Mouse (Mus musculus) CH12.LX (cell line): Measurements from ENCODE around the gene Sgce. TPM values are rescaled to one million over a fixed set of nuclear protein-coding genes. Genes with fewer than 3 reads are reported as not detected.

Source experiments
- DNase-seq: peaks from one replicate; pipeline ENCODE4 v3.0.0-alpha.2; 2013; ENCODE audit errors: extremely low read depth
- H3K27ac ChIP-seq: 2 replicates; pipeline ENCODE4 v1.5.1; 2012; ENCODE audit warnings: low read depth, mild to moderate bottlenecking, control low read depth, moderate library complexity; ENCODE audit not compliant: insufficient read depth
- H3K27me3 ChIP-seq: replicated peaks from 2 replicates; pipeline ENCODE3; 2012; ENCODE audit warnings: inconsistent platforms
- H3K36me3 ChIP-seq, 2 experiments: replicated peaks in 1 of 2; 2 replicates each; pipeline versions ENCODE3 to v1.6.1; 2012; ENCODE audit warnings: inconsistent platforms in 1 of 2, low read length in 1 of 2, mild to moderate bottlenecking in 1 of 2, mixed read lengths in 1 of 2, moderate library complexity in 1 of 2; ENCODE audit not compliant: control insufficient read depth in 1 of 2, insufficient read depth in 1 of 2
- H3K4me1 ChIP-seq, 2 experiments: 2 replicates each; pipeline ENCODE4 v1.6.1; 2012; ENCODE audit warnings: inconsistent platforms in 1 of 2, moderate library complexity in 1 of 2; ENCODE audit not compliant: insufficient read depth in 2 of 2, control insufficient read depth in 1 of 2
- H3K4me2 ChIP-seq: 2 replicates; pipeline ENCODE4 v1.6.1; 2012; ENCODE audit warnings: low read depth, mild to moderate bottlenecking, control low read depth; ENCODE audit not compliant: poor library complexity, insufficient read depth, severe bottlenecking
- H3K4me3 ChIP-seq, 3 experiments: fragments of 150-350 bp in 1 of 3; sonication (generic) in 1 of 3; replicated peaks in 1 of 3; 2 replicates each; pipeline versions ENCODE3 to v1.5.1; 2011 to 2012; ENCODE audit warnings: low read depth in 2 of 3, low read length in 2 of 3, mild to moderate bottlenecking in 2 of 3, moderate library complexity in 2 of 3, control low read depth in 1 of 3, improper control_type of control experiment in 1 of 3, inconsistent platforms in 1 of 3, mixed read lengths in 1 of 3; ENCODE audit not compliant: poor library complexity in 1 of 3
- H3K79me2 ChIP-seq: replicated peaks from 2 replicates; pipeline ENCODE4 v1.6.1; 2012; ENCODE audit warnings: mild to moderate bottlenecking, moderate library complexity; ENCODE audit not compliant: control insufficient read depth, poor library complexity, insufficient read depth, severe bottlenecking; ENCODE audit errors: extremely low read depth
- H3K9ac ChIP-seq: 2 replicates; pipeline ENCODE4 v1.6.1; 2012; ENCODE audit warnings: low read depth, mild to moderate bottlenecking, control low read depth, moderate library complexity; ENCODE audit not compliant: insufficient read depth
- H3K9me3 ChIP-seq: replicated peaks from 2 replicates; pipeline ENCODE3; 2012; ENCODE audit warnings: low read length, inconsistent platforms, mixed read lengths
- BHLHE40 ChIP-seq: IDR thresholded peaks from 2 replicates; pipeline ENCODE4 v1.6.1; 2011; ENCODE audit warnings: mild to moderate bottlenecking, low read depth, low read length, improper control_type of control experiment
- CHD1 ChIP-seq: IDR thresholded peaks from 2 replicates; pipeline ENCODE4 v1.6.1; 2012; ENCODE audit warnings: low read depth, low read length, improper control_type of control experiment, inconsistent platforms
- CTCF ChIP-seq, 2 experiments: IDR thresholded peaks in 1 of 2; conservative IDR thresholded peaks in 1 of 2; 2 replicates each; pipeline ENCODE4 v1.5.1; 2011 to 2012; ENCODE audit warnings: low read depth in 2 of 2, low read length in 2 of 2, improper control_type of control experiment in 1 of 2, inconsistent platforms in 1 of 2, mild to moderate bottlenecking in 1 of 2, moderate library complexity in 1 of 2
- E2F4 ChIP-seq: IDR thresholded peaks from 2 replicates; pipeline ENCODE4 v1.6.1; 2011; ENCODE audit warnings: low read depth, low read length, improper control_type of control experiment; ENCODE audit not compliant: insufficient replicate concordance
- EP300 ChIP-seq: IDR thresholded peaks from 2 replicates; pipeline ENCODE4 v1.6.1; 2011; ENCODE audit warnings: low read length, improper control_type of control experiment
- ETS1 ChIP-seq: conservative IDR thresholded peaks from 2 replicates; pipeline ENCODE4 v1.6.1; 2012; ENCODE audit warnings: low read depth, mild to moderate bottlenecking, inconsistent platforms, low read length, improper control_type of control experiment, moderate library complexity
- GABPA ChIP-seq: IDR thresholded peaks from 2 replicates; pipeline ENCODE4 v1.6.1; 2012; ENCODE audit warnings: low read depth, low read length, improper control_type of control experiment, inconsistent platforms; ENCODE audit not compliant: insufficient replicate concordance
- HCFC1 ChIP-seq: IDR thresholded peaks from 2 replicates; pipeline ENCODE4 v1.6.1; 2012; ENCODE audit warnings: low read depth, mild to moderate bottlenecking, inconsistent platforms, low read length, improper control_type of control experiment
- JUND ChIP-seq: conservative IDR thresholded peaks from 2 replicates; pipeline ENCODE4 v1.6.1; 2011; ENCODE audit warnings: low read depth, low read length, improper control_type of control experiment
- KAT2A ChIP-seq: IDR thresholded peaks from 2 replicates; pipeline ENCODE4 v1.6.1; 2012; ENCODE audit warnings: low read length, improper control_type of control experiment, inconsistent platforms; ENCODE audit not compliant: insufficient replicate concordance
- MAFK ChIP-seq: IDR thresholded peaks from 2 replicates; pipeline ENCODE4 v1.6.1; 2011; ENCODE audit warnings: low read length, improper control_type of control experiment; ENCODE audit not compliant: insufficient replicate concordance
- MAZ ChIP-seq: IDR thresholded peaks from 2 replicates; pipeline ENCODE4 v1.6.1; 2012; ENCODE audit warnings: low read depth, mild to moderate bottlenecking, inconsistent platforms, low read length, improper control_type of control experiment, moderate library complexity
- MXI1 ChIP-seq: IDR thresholded peaks from 2 replicates; pipeline ENCODE4 v1.6.1; 2011; ENCODE audit warnings: mild to moderate bottlenecking, low read depth, low read length, improper control_type of control experiment
- MYC ChIP-seq: IDR thresholded peaks from 2 replicates; pipeline ENCODE4 v1.6.1; 2011; ENCODE audit warnings: low read depth, mild to moderate bottlenecking, improper control_type of control experiment, low read length
- NRF1 ChIP-seq: IDR thresholded peaks from 2 replicates; pipeline ENCODE4 v1.6.1; 2014; ENCODE audit warnings: low read depth, mild to moderate bottlenecking, inconsistent platforms, low read length, improper control_type of control experiment, moderate library complexity
- PAX5 ChIP-seq: IDR thresholded peaks from 2 replicates; pipeline ENCODE4 v1.6.1; 2012; ENCODE audit warnings: low read length, inconsistent platforms, mixed read lengths
- POLR2A ChIP-seq: IDR thresholded peaks from 2 replicates; pipeline ENCODE4 v1.6.1; 2011; ENCODE audit warnings: low read depth, mild to moderate bottlenecking, improper control_type of control experiment, low read length
- SIN3A ChIP-seq: IDR thresholded peaks from 2 replicates; pipeline ENCODE4 v1.6.1; 2012; ENCODE audit warnings: low read length, improper control_type of control experiment, inconsistent platforms
- SMC3 ChIP-seq: IDR thresholded peaks from 2 replicates; pipeline ENCODE4 v1.6.1; 2011; ENCODE audit warnings: low read depth, low read length, improper control_type of control experiment
- TBP ChIP-seq: conservative IDR thresholded peaks from 2 replicates; pipeline ENCODE4 v1.6.1; 2011; ENCODE audit warnings: low read depth, low read length, improper control_type of control experiment
- TCF12 ChIP-seq: IDR thresholded peaks from 2 replicates; pipeline ENCODE4 v1.6.1; 2014; ENCODE audit warnings: low read depth, mild to moderate bottlenecking, inconsistent platforms, low read length, improper control_type of control experiment
- USF1 ChIP-seq: IDR thresholded peaks from 2 replicates; pipeline ENCODE4 v1.6.1; 2014; ENCODE audit warnings: low read depth, mild to moderate bottlenecking, inconsistent platforms, low read length, improper control_type of control experiment
- ZC3H11A ChIP-seq: IDR thresholded peaks from 2 replicates; pipeline ENCODE4 v1.6.1; 2012; ENCODE audit warnings: low read depth, mild to moderate bottlenecking, inconsistent platforms, low read length, improper control_type of control experiment
- ZMIZ1 ChIP-seq: IDR thresholded peaks from 2 replicates; pipeline ENCODE4 v1.6.1; 2012; ENCODE audit warnings: low read depth, mild to moderate bottlenecking, inconsistent platforms, low read length, improper control_type of control experiment
- ZNF384 ChIP-seq: IDR thresholded peaks from 2 replicates; pipeline ENCODE4 v1.6.1; 2012; ENCODE audit warnings: low read depth, low read length, improper control_type of control experiment, inconsistent platforms
- dilution Hi-C: fragments of 300-500 bp; cut with MboI; formaldehyde crosslinking; loops from 2 replicates; pipeline ENCODE4 v1.14.3; 2020; ENCODE audit warnings: low sequenced_read_pairs; ENCODE audit not compliant: extremely low pct_unique_long_range_greater_than_20kb, extremely low pct_ligation_motif_present
- in situ Hi-C: fragments of 300-500 bp; cut with MboI; formaldehyde crosslinking; loops from 3 replicates; pipeline ENCODE4 v1.14.3; 2019; ENCODE audit warnings: low sequenced_read_pairs, low pct_ligation_motif_present, low pct_unique_long_range_greater_than_20kb, mixed read lengths
- polyA plus RNA-seq: library from polyadenylated mRNA; unstranded; fragments of >175 nt; gene quantifications from 2 replicates; pipeline ENCODE4 v1.2.1, GENCODE M21; 2012; ENCODE audit warnings: low read depth; ENCODE audit not compliant: insufficient read length
- total RNA-seq, 2 experiments: library from RNA; depleted of rRNA; stranded (reverse); fragments of 300-350 nt in 1 of 2; fragments of >200 nt in 1 of 2; gene quantifications; 2 replicates each; pipeline ENCODE4 v1.2.3; 2012 to 2014

Gene Sgce
- total and polyA plus RNA-seq, 3 experiments: not detected

- no peak overlapping the region for H3K4me2 ChIP-seq
- no peaks in the 10 kb centered on the region for H3K9me3 ChIP-seq
- H3K4me1 ChIP-seq: peaks cover 0 to 4% of the 10 kb centered on the region in 2 experiments; a peak in 1 of 4 replicates
- in situ Hi-C loops: no loop called here
- H3K9ac ChIP-seq: no peak overlapping the region
- no peaks in the 10 kb centered on the region for H3K79me2 ChIP-seq
- DNase-seq: no peak
- H3K4me3 ChIP-seq: no peak overlapping the region
- dilution Hi-C loops: no loop called here
- no peak overlapping the region for H3K27ac ChIP-seq
- H3K27me3 ChIP-seq: no peaks in the 10 kb centered on the region
- TF ChIP-seq TCF12 (no peak), HCFC1 (no peak), ZC3H11A (no peak), SMC3 (no peak), GABPA (no peak), CHD1 (no peak), PAX5 (no peak), MYC (no peak)
- H3K36me3 ChIP-seq: no peaks in the 10 kb centered on the region
These were observed 69.6 kb downstream of the Sgce start for GRCm38 (mm10) chr6:4677356-4677761.

- H3K9ac ChIP-seq: no peak overlapping the region
- DNase-seq: no peak
- no peaks in the 10 kb centered on the region for H3K9me3 ChIP-seq
- in situ Hi-C loops (loop anchor here (25.0 kb wide), 2 partner anchors 447 to 722 kb away; partner anchors contain the start of gene Asb4), dilution Hi-C loops (no loop called here)
- peaks cover 9 to 20% of the 10 kb centered on the region in 2 experiments for H3K4me1 ChIP-seq
- no peaks in the 10 kb centered on the region for H3K79me2 ChIP-seq
- no peak overlapping the region for H3K4me2 ChIP-seq
- H3K27ac ChIP-seq: no peak overlapping the region
- no peaks in the 10 kb centered on the region for H3K36me3 ChIP-seq
- TF ChIP-seq SMC3: no peak
- no peak for TF ChIP-seq BHLHE40
- TF ChIP-seq USF1: no peak
- TF ChIP-seq ZNF384: peak; percentile 64; the same call in 1 of the 2 replicates
- TF ChIP-seq POLR2A: no peak
- TF ChIP-seq HCFC1: no peak
- no peak for TF ChIP-seq MYC
- TF ChIP-seq MAZ: no peak
- no peak overlapping the region for H3K4me3 ChIP-seq
- H3K27me3 ChIP-seq: peaks cover 15% of the 10 kb centered on the region
These were observed 81.9 kb downstream of the Sgce start for GRCm38 (mm10) chr6:4665154-4665553.

GRCm38 (mm10) chr6:4664313-4664712, 82.7 kb downstream of the Sgce start:
- Histone ChIP-seq H3K36me3 (no peaks in the 10 kb centered on the region), H3K4me3 (no peak overlapping the region), H3K4me1 (peaks cover 9 to 20% of the 10 kb centered on the region in 2 experiments), H3K79me2 (no peaks in the 10 kb centered on the region), H3K27me3 (peaks cover 15% of the 10 kb centered on the region), H3K4me2 (no peak overlapping the region), H3K27ac (no peak overlapping the region), H3K9me3 (no peaks in the 10 kb centered on the region), H3K9ac (no peak overlapping the region)
- in situ Hi-C loops (loop anchor here (25.0 kb wide), 2 partner anchors 448 to 723 kb away; partner anchors contain the start of gene Asb4), dilution Hi-C loops (no loop called here)
- DNase-seq: peak; percentile 71
- TF ChIP-seq NRF1 (no peak), MYC (no peak), TBP (no peak), USF1 (no peak), ZNF384 (peak; percentile 89), CTCF (conservative IDR thresholded peaks at IDR 0.05 in 1 of 2, IDR thresholded peaks at IDR 0.05 in 1 of 2; ENCODE audit: low read depth in 2 of 2, low read length in 2 of 2) (no peak), HCFC1 (no peak), MAFK (peak; percentile 88), SIN3A (no peak), POLR2A (no peak), KAT2A (no peak), MAZ (0 out of 2 replicates have a peak, but pooled peaks have one; percentile 48), BHLHE40 (peak; percentile 68), ETS1 (no peak; the same call in 1 of the 2 replicates), ZMIZ1 (no peak), MXI1 (no peak), EP300 (peak; percentile 70; the same call in 1 of the 2 replicates), E2F4 (no peak), ZC3H11A (no peak), TCF12 (peak; percentile 80; the same call in 1 of the 2 replicates), JUND (no peak)
